Mouse (Mus musculus) hindbrain, embryonic 16.5 days (tissue): ENCODE measurements around the gene Dnah6. TPM values are rescaled to one million over a fixed set of nuclear protein-coding genes. Genes with fewer than 3 reads are reported as not detected.

Experiments used
- ATAC-seq: fragments of 200-750 bp; cut with Nextera tagmentation; 2 replicates; pipeline ENCODE4 v1.8.0; 2017; ENCODE audit warnings: moderate TSS enrichment, moderate library complexity
- H3K27ac ChIP-seq: fragments of 300-500 bp; sonication (generic); 2 replicates; pipeline ENCODE4 v1.5.1; 2014; ENCODE audit warnings: low read depth, mild to moderate bottlenecking, control low read depth, low read length, moderate library complexity
- H3K27me3 ChIP-seq: fragments of 300-500 bp; sonication (generic); replicated peaks from 2 replicates; pipeline ENCODE4 v1.6.1; 2014; ENCODE audit warnings: low read length; ENCODE audit not compliant: control insufficient read depth, insufficient read depth
- H3K36me3 ChIP-seq: fragments of 300-500 bp; sonication (generic); 2 replicates; pipeline ENCODE4 v1.6.1; 2014; ENCODE audit warnings: mild to moderate bottlenecking, low read length, moderate library complexity, mixed read lengths; ENCODE audit not compliant: control insufficient read depth, insufficient read depth
- H3K4me1 ChIP-seq: fragments of 300-500 bp; sonication (generic); 2 replicates; pipeline ENCODE4 v1.6.1; 2014; ENCODE audit warnings: low read depth, low read length; ENCODE audit not compliant: control insufficient read depth, insufficient read depth
- H3K4me2 ChIP-seq: fragments of 300-500 bp; sonication (generic); 2 replicates; pipeline ENCODE4 v1.6.1; 2014; ENCODE audit warnings: mild to moderate bottlenecking, low read length, control low read depth, moderate library complexity
- H3K4me3 ChIP-seq: fragments of 300-500 bp; sonication (generic); 2 replicates; pipeline ENCODE4 v1.5.1; 2014; ENCODE audit warnings: mild to moderate bottlenecking, low read length, control low read depth, moderate library complexity
- H3K9ac ChIP-seq: fragments of 300-500 bp; sonication (generic); 2 replicates; pipeline ENCODE4 v1.6.1; 2014; ENCODE audit warnings: low read depth, mild to moderate bottlenecking, control low read depth, low read length, moderate library complexity
- H3K9me3 ChIP-seq: fragments of 300-500 bp; sonication (generic); 2 replicates; pipeline ENCODE4 v1.6.1; 2014; ENCODE audit warnings: mild to moderate bottlenecking, low read length, moderate library complexity; ENCODE audit not compliant: control insufficient read depth
- WGBS: fragments of 180-500 bp; shearing (Covaris S2); extraction: QIAGEN DNeasy Blood & Tissue Kit; methylation state at CpG from one replicate; pipeline ENCODE4 v1.1.7; 2014; 5-methylcytosine and 5-hydroxymethylcytosine counted together
- polyA plus RNA-seq: library from polyadenylated mRNA; unstranded; fragments of >200 nt; fragmentation: Nextera tagmentation; extraction: Ambion mirVana; gene quantifications from 2 replicates; pipeline ENCODE4 v1.2.1, GENCODE M21; 2015

The Dnah6 gene
- polyA plus RNA-seq, 1 experiment from 2014 or later, result 0.43 TPM

DNA sequence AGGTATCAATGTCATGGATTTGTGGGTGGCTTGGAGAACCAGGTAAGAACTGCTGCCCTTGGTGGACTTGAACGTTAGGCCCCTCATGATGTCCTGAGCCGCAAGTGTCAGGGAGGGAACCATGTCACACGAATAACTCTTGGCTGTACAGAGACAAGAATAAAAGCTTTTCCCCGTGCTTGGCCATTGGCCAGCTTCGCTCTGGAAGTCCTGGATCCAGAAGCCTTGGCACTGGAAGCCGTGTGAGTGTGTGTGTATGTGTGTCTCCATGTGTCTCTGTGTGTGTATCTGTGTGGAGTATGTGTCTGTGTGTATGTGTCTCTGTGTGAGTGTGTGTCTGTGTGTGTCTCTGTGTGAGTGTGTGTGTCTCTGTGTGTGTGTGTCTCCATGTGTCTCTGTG lies 209.6 kb downstream of the Dnah6 start:
- Histone ChIP-seq H3K4me1 (no peaks in the 10 kb centered on the region), H3K4me2 (no peak overlapping the region), H3K4me3 (no peak overlapping the region), H3K36me3 (no peaks in the 10 kb centered on the region), H3K9me3 (no peaks in the 10 kb centered on the region), H3K27ac (no peak overlapping the region), H3K27me3 (no peaks in the 10 kb centered on the region), H3K9ac (no peak overlapping the region)
- 55% methylated on average over 6 of the region's 6 CpGs for WGBS
- ATAC-seq, result no peak

- H3K4me3 ChIP-seq, result no peak overlapping the region
- no peak overlapping the region for H3K9ac ChIP-seq
- WGBS, result 53% methylated on average over 6 of the region's 6 CpGs
- H3K27me3 ChIP-seq, result no peaks in the 10 kb centered on the region
- H3K4me2 ChIP-seq, result no peak overlapping the region
- no peak overlapping the region for H3K27ac ChIP-seq
- H3K36me3 ChIP-seq, result no peaks in the 10 kb centered on the region
- no peak for ATAC-seq
- no peaks in the 10 kb centered on the region for H3K9me3 ChIP-seq
- H3K4me1 ChIP-seq, result no peaks in the 10 kb centered on the region
These were observed 211.4 kb downstream of the Dnah6 start for GRCm38 (mm10) chr6:73010073-73010472.

GRCm38 (mm10) chr6:73003601-73004000 lies 217.8 kb downstream of the Dnah6 start:
- Histone ChIP-seq H3K36me3 (no peaks in the 10 kb centered on the region), H3K27ac (no peak overlapping the region), H3K4me3 (no peak overlapping the region), H3K9me3 (no peaks in the 10 kb centered on the region), H3K4me1 (no peaks in the 10 kb centered on the region), H3K9ac (no peak overlapping the region), H3K27me3 (no peaks in the 10 kb centered on the region), H3K4me2 (no peak overlapping the region)
- WGBS, result 83% methylated on average over 5 of the region's 5 CpGs
- ATAC-seq, result no peak

- H3K9me3 ChIP-seq, result no peaks in the 10 kb centered on the region
- H3K4me2 ChIP-seq, result no peak overlapping the region
- no peak overlapping the region for H3K27ac ChIP-seq
- no peaks in the 10 kb centered on the region for H3K36me3 ChIP-seq
- ATAC-seq, result no peak
- H3K27me3 ChIP-seq, result no peaks in the 10 kb centered on the region
- H3K4me3 ChIP-seq, result no peak overlapping the region
- H3K4me1 ChIP-seq, result no peaks in the 10 kb centered on the region
- 68% methylated on average over 1 of the region's 1 CpGs for WGBS
- H3K9ac ChIP-seq, result no peak overlapping the region
These were observed 219.1 kb downstream of the Dnah6 start for GRCm38 (mm10) chr6:73002391-73002790.

- no peak overlapping the region for H3K9ac ChIP-seq
- WGBS, result 96% methylated on average over 1 of the region's 1 CpGs
- no peak for ATAC-seq
- no peak overlapping the region for H3K4me2 ChIP-seq
- no peak overlapping the region for H3K4me3 ChIP-seq
- H3K36me3 ChIP-seq, result no peaks in the 10 kb centered on the region
- H3K9me3 ChIP-seq, result no peaks in the 10 kb centered on the region
- H3K4me1 ChIP-seq, result no peaks in the 10 kb centered on the region
- no peaks in the 10 kb centered on the region for H3K27me3 ChIP-seq
- H3K27ac ChIP-seq, result no peak overlapping the region
These were observed 222.6 kb downstream of the Dnah6 start for GRCm38 (mm10) chr6:72998809-72999208.

DNA sequence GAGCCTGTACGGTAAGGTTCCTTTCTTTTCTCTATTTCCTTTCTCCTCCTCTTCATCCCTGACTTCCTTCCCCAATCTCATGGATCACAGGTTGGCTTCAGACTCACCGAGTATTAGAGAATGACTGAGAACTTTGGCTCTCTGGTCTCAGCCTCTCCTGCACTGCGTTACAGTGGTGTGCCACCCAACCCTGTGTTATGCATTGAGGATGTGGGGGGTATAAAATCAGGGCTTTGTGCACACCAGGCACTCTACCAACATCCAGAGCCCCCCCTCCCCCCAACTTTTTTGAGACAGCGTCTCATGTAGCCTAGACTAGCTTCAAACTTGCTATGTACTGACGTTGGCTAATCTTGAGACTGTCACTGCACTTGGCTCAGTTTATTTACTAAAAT lies 227.8 kb downstream of the Dnah6 start:
- Histone ChIP-seq H3K27me3 (no peaks in the 10 kb centered on the region), H3K9me3 (no peaks in the 10 kb centered on the region), H3K4me3 (no peak overlapping the region), H3K36me3 (no peaks in the 10 kb centered on the region), H3K9ac (no peak overlapping the region), H3K4me1 (no peaks in the 10 kb centered on the region), H3K4me2 (no peak overlapping the region), H3K27ac (no peak overlapping the region)
- WGBS, result 79% methylated on average over 5 of the region's 5 CpGs
- ATAC-seq, result no peak

GRCm38 (mm10) chr6:72993054-72993687 lies 228.3 kb downstream of the Dnah6 start:
- Histone ChIP-seq H3K9me3 (no peaks in the 10 kb centered on the region), H3K4me1 (no peaks in the 10 kb centered on the region), H3K27ac (no peak overlapping the region), H3K36me3 (no peaks in the 10 kb centered on the region), H3K4me2 (no peak overlapping the region), H3K27me3 (no peaks in the 10 kb centered on the region), H3K9ac (no peak overlapping the region), H3K4me3 (no peak overlapping the region)
- 76% methylated on average over 8 of the region's 8 CpGs for WGBS
- no peak for ATAC-seq

DNA sequence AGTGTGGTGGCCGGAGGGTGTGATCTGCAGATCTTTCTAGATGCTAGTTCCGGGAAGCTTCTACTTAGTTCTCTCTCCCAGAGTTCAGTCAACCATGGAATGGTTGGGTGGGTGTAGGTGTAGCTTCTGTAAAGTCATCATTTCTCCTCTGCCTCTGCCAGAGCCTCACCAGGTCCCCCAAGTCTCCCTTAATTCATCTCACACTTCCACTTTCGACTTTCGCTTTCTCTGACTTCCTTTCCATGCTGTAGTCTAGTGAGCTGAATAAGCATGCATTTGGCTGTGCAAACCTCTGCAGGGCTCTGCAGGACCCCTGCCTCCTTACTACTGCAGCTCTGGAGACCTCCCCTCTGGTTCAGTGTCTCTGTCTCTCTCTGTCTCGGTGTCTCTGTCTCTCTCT lies 231.2 kb downstream of the Dnah6 start:
- H3K4me2 ChIP-seq, result no peak overlapping the region

DNA sequence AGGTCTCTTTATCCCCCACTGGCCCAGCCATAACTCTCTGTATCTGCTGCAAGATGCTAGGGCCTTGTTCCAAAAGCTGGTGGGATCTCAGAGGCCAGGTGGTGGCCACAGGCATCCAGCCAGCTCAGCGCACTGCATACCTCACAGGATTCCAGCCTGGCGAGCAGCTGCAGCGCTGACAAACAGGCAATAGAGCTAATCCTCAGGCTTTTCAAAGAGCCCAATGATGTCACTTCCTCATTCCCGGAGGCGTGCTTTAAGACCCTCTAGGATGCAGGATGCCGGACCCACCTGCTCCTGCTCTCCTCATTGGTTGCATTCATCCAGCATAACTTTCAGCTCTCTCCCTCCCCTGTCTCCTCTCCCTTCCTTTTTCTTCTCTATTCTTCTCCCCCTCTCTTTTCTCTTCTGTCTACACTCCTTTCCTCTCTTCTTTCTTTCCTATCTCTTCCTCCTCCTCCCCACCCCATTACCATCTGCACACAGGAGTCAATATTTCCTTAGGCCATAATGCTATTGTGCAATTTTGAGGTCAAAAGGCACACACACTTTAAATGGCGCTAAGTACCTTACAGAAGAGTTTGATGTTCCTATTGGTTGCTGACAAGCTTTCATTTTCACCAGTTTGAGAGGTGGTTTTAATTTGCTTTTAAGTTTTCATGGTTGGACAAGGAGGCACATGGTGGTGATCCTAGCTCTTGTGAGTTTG lies 232.3 kb downstream of the Dnah6 start:
- Histone ChIP-seq H3K4me1 (no peaks in the 10 kb centered on the region), H3K27me3 (no peaks in the 10 kb centered on the region), H3K9ac (no peak overlapping the region), H3K4me2 (no peak overlapping the region), H3K9me3 (no peaks in the 10 kb centered on the region), H3K4me3 (no peak overlapping the region), H3K27ac (no peak overlapping the region), H3K36me3 (no peaks in the 10 kb centered on the region)
- WGBS, result 47% methylated on average over 7 of the region's 7 CpGs
- peak; percentile 68 for ATAC-seq

More for the DNA sequence above, 231.2 kb downstream of the Dnah6 start:
- no peaks in the 10 kb centered on the region for H3K4me1 ChIP-seq
- H3K36me3 ChIP-seq, result no peaks in the 10 kb centered on the region
- no peak overlapping the region for H3K9ac ChIP-seq
- no peak for ATAC-seq
- 91% methylated on average over 5 of the region's 5 CpGs for WGBS
- no peak overlapping the region for H3K4me3 ChIP-seq
- no peaks in the 10 kb centered on the region for H3K9me3 ChIP-seq
- no peaks in the 10 kb centered on the region for H3K27me3 ChIP-seq
- H3K27ac ChIP-seq, result no peak overlapping the region
